Mouse (Mus musculus) small intestine, adult 2 months (tissue): ENCODE measurements at regions not wholly inside any gene's neighbourhood (a gene's known extent, or its start where the extent isn't known, plus 50 kb on each side); places are given as distances from the start of the nearest gene placed in this dataset.

Source experiments
- CTCF ChIP-seq: fragments of 200-500 bp; IDR thresholded peaks from 2 replicates; pipeline ENCODE4 v1.5.1; 2012; ENCODE audit warnings: low read depth, mild to moderate bottlenecking, control low read depth, inconsistent platforms, low read length, moderate library complexity, mixed read lengths; ENCODE audit not compliant: insufficient replicate concordance, insufficient read length; ENCODE audit errors: extremely low read depth
- POLR2A ChIP-seq: fragments of 200-500 bp; IDR thresholded peaks from 2 replicates; pipeline ENCODE4 v1.6.1; 2012; ENCODE audit warnings: low read depth, mild to moderate bottlenecking, control low read depth, inconsistent platforms, low read length, moderate library complexity

- TF ChIP-seq CTCF (no peak), POLR2A (no peak)
These were observed 214.0 kb downstream of the Ly86 start for GRCm38 (mm10) chr13:37559056-37559455.
